Comparison of ENCODE assay signal across 11 mouse cellular contexts in the genomic region with DNA sequence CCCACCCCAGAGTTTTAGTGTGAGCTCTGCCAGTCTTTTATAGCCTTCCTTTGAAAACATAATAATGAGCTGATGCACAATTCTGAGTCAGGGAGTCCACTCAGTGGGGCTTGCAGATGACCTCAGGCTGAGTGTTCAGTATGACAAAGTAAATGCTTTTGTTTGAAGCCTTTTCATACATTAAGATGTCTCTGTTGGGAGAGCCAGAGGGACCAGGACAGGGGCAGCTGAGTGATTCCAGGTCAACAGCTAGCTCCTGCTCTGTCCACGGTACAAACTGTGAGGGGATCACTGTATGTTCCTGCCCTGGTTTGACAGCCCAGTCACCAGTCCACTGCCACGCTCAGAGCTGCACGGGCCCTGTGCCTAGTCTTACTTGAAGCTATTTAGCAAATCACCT. TPM values are rescaled to one million over a fixed set of nuclear protein-coding genes. Genes with fewer than 3 reads are reported as not detected.
DNase-seq lines count a peak whose midpoint lies in the region; ATAC-seq and TF ChIP-seq lines count a peak whose summit lies in the region.
"Had no signal": no experiment of that assay in that cellular context is flagged by ENCODE, and none has a peak within 500 bp of the region (broad histone marks: within the 10 kb centered on the region; RNA-seq: fewer than 3 reads in every experiment).

No protein-coding gene starts in this region.

- peak overlapping the region; percentile 42 for H3K27ac ChIP-seq in forebrain, embryonic 11.5 days (ENCODE audit: low read depth, low read length)
- H3K27ac ChIP-seq in forebrain, postnatal 0 days (ENCODE audit: low read depth, low read length): no peak overlapping the region
- peak overlapping the region; percentile 98 for H3K27ac ChIP-seq in midbrain, embryonic 11.5 days (ENCODE audit: low read depth, low read length)
- no peak overlapping the region for H3K27ac ChIP-seq in midbrain, postnatal 0 days (ENCODE audit: low read depth, low read length)
- peak overlapping the region; percentile 98 for H3K27ac ChIP-seq in limb, embryonic 11.5 days (replicated peaks; ENCODE audit: low read depth, low read length)
- H3K27ac ChIP-seq: liver, embryonic 13.5 days had no signal

- intact Hi-C loops in gastrocnemius, postnatal 14 days (cut with DNase I; ENCODE audit: low total_unique reads): no loop called here

- 0 out of 2 replicates have a peak overlapping the region, but pooled peaks have one; percentile 2 for H3K4me2 ChIP-seq in forebrain, embryonic 11.5 days (ENCODE audit: low read depth, low read length, severe bottlenecking)
- H3K4me2 ChIP-seq in forebrain, postnatal 0 days (ENCODE audit: low read depth): no peak overlapping the region
- 0 out of 2 replicates have a peak overlapping the region, but pooled peaks have one; percentile 16 for H3K4me2 ChIP-seq in midbrain, embryonic 11.5 days
- H3K4me2 ChIP-seq in midbrain, postnatal 0 days (ENCODE audit: low read depth, low read length, poor library complexity, severe bottlenecking): no peak overlapping the region
- no peak overlapping the region for H3K4me2 ChIP-seq in limb, embryonic 11.5 days (ENCODE audit: low read depth, severe bottlenecking)
- H3K4me2 ChIP-seq: liver, embryonic 13.5 days had no signal

- no peak overlapping the region for H3K4me3 ChIP-seq in forebrain, embryonic 11.5 days (ENCODE audit: low read depth, low read length)
- H3K4me3 ChIP-seq in forebrain, postnatal 0 days (ENCODE audit: low read depth, low read length): no peak overlapping the region
- no peak overlapping the region for H3K4me3 ChIP-seq in midbrain, embryonic 11.5 days (ENCODE audit: low read depth, low read length)
- no peak overlapping the region for H3K4me3 ChIP-seq in midbrain, postnatal 0 days (ENCODE audit: low read depth, low read length)
- H3K4me3 ChIP-seq in limb, embryonic 11.5 days (ENCODE audit: low read depth, low read length): no peak overlapping the region
- H3K4me3 ChIP-seq: erythroblast, embryonic 14.5 days; liver, embryonic 13.5 days had no signal

- TF ChIP-seq CTCF in forebrain, postnatal 0 days (IDR thresholded peaks at IDR 0.05; ENCODE audit: low read depth): no peak
- no peak for TF ChIP-seq CTCF in midbrain, postnatal 0 days (IDR thresholded peaks at IDR 0.05)

- peak; percentile 36 for ATAC-seq in forebrain, embryonic 11.5 days (replicated peaks; ENCODE audit: low FRiP score)
- ATAC-seq in forebrain, postnatal 0 days: no peak
- ATAC-seq in midbrain, embryonic 11.5 days (ENCODE audit: low FRiP score): peak; percentile 43
- ATAC-seq in midbrain, postnatal 0 days (ENCODE audit: low FRiP score): no peak
- no peak for ATAC-seq in limb, embryonic 11.5 days (ENCODE audit: insufficient number of reproducible peaks, low FRiP score, low TSS enrichment, low read depth)
- ATAC-seq in activated CD4-positive, CD25-positive, alpha-beta regulatory T cell, adult 4 months: no peak

- 0 out of 2 replicates have a peak overlapping the region, but pooled peaks have one; percentile 1 for H3K9ac ChIP-seq in forebrain, embryonic 11.5 days (ENCODE audit: low read length)
- H3K9ac ChIP-seq in forebrain, postnatal 0 days: no peak overlapping the region
- H3K9ac ChIP-seq in midbrain, embryonic 11.5 days (ENCODE audit: low read length): peak overlapping the region; percentile 6; the same call in 1 of the 2 replicates
- no peak overlapping the region for H3K9ac ChIP-seq in midbrain, postnatal 0 days (replicated peaks; ENCODE audit: low read length, poor library complexity, severe bottlenecking)
- H3K9ac ChIP-seq in limb, embryonic 11.5 days (ENCODE audit: low read length): no peak overlapping the region
- H3K9ac ChIP-seq: liver, embryonic 13.5 days had no signal

- peak; percentile 55 for DNase-seq in forebrain, embryonic 11.5 days (ENCODE audit: low spot score)
- DNase-seq in forebrain, postnatal 0 days: no peak
- DNase-seq in midbrain, embryonic 11.5 days (ENCODE audit: low spot score, missing footprints): peak; percentile 95
- no peak for DNase-seq in midbrain, postnatal 0 days (ENCODE audit: low spot score)
- DNase-seq in limb, embryonic 11.5 days (ENCODE audit: low spot score): peak; percentile 69
- no peak for DNase-seq in urinary bladder, adult 2 months (ENCODE audit: low spot score)
- no peak for DNase-seq in gastrocnemius, postnatal 14 days

- WGBS in forebrain, embryonic 11.5 days: 19% methylated on average over 3 of the region's 3 CpGs
- WGBS in forebrain, postnatal 0 days: 32% methylated on average over 3 of the region's 3 CpGs
- 18% methylated on average over 3 of the region's 3 CpGs for WGBS in midbrain, embryonic 11.5 days
- 31% methylated on average over 3 of the region's 3 CpGs for WGBS in midbrain, postnatal 0 days
- 17% methylated on average over 3 of the region's 3 CpGs for WGBS in limb, embryonic 11.5 days

- H3K27me3 ChIP-seq in forebrain, embryonic 11.5 days (ENCODE audit: control insufficient read depth, insufficient read depth, low read length): no peaks in the 10 kb centered on the region
- no peaks in the 10 kb centered on the region for H3K27me3 ChIP-seq in forebrain, postnatal 0 days (ENCODE audit: insufficient read depth, low read length)
- H3K27me3 ChIP-seq in midbrain, embryonic 11.5 days (ENCODE audit: control insufficient read depth, insufficient read depth, low read length): no peaks in the 10 kb centered on the region
- H3K27me3 ChIP-seq in midbrain, postnatal 0 days (ENCODE audit: insufficient read depth, low read length): no peaks in the 10 kb centered on the region
- no peaks in the 10 kb centered on the region for H3K27me3 ChIP-seq in limb, embryonic 11.5 days (ENCODE audit: control insufficient read depth, insufficient read depth, low read length)
- H3K27me3 ChIP-seq: liver, embryonic 13.5 days had no signal

- peaks cover 17% of the 10 kb centered on the region for H3K4me1 ChIP-seq in forebrain, embryonic 11.5 days (replicated peaks; ENCODE audit: control insufficient read depth, insufficient read depth, low read length)
- H3K4me1 ChIP-seq in forebrain, postnatal 0 days (ENCODE audit: insufficient read depth): peaks cover 3% of the 10 kb centered on the region; the same call in 1 of the 2 replicates
- peaks cover 22% of the 10 kb centered on the region for H3K4me1 ChIP-seq in midbrain, embryonic 11.5 days (ENCODE audit: control insufficient read depth, insufficient read depth, low read length)
- H3K4me1 ChIP-seq in midbrain, postnatal 0 days (ENCODE audit: insufficient read depth, low read length): no peaks in the 10 kb centered on the region; the same call in 1 of the 2 replicates
- peaks cover 33% of the 10 kb centered on the region for H3K4me1 ChIP-seq in limb, embryonic 11.5 days (ENCODE audit: control insufficient read depth, insufficient read depth, low read length)

- no peaks in the 10 kb centered on the region for H3K9me3 ChIP-seq in forebrain, embryonic 11.5 days (ENCODE audit: control insufficient read depth, low read length)
- no peaks in the 10 kb centered on the region for H3K9me3 ChIP-seq in forebrain, postnatal 0 days (ENCODE audit: low read length)
- H3K9me3 ChIP-seq in midbrain, embryonic 11.5 days (ENCODE audit: control insufficient read depth, low read length): no peaks in the 10 kb centered on the region
- no peaks in the 10 kb centered on the region for H3K9me3 ChIP-seq in midbrain, postnatal 0 days (ENCODE audit: low read length)
- no peaks in the 10 kb centered on the region for H3K9me3 ChIP-seq in limb, embryonic 11.5 days (ENCODE audit: control insufficient read depth, low read length)
- H3K9me3 ChIP-seq: liver, embryonic 13.5 days had no signal

- no peaks in the 10 kb centered on the region for H3K36me3 ChIP-seq in forebrain, embryonic 11.5 days (ENCODE audit: control insufficient read depth, insufficient read depth, low read length)
- H3K36me3 ChIP-seq in forebrain, postnatal 0 days (ENCODE audit: insufficient read depth): no peaks in the 10 kb centered on the region
- H3K36me3 ChIP-seq in midbrain, embryonic 11.5 days (ENCODE audit: control insufficient read depth, insufficient read depth, low read length): no peaks in the 10 kb centered on the region
- H3K36me3 ChIP-seq in midbrain, postnatal 0 days (ENCODE audit: insufficient read depth, low read length): no peaks in the 10 kb centered on the region
- H3K36me3 ChIP-seq in limb, embryonic 11.5 days (ENCODE audit: control insufficient read depth, insufficient read depth, low read length): no peaks in the 10 kb centered on the region
- H3K36me3 ChIP-seq: liver, embryonic 13.5 days had no signal

RNA-seq across cellular contexts. Expression of a gene that starts 26.6 kb away (rescaled TPM):
- polyA plus RNA-seq in forebrain, embryonic 11.5 days (2014; fragmentation: Nextera tagmentation; extraction: Ambion mirVana): 26.1 and 26.2 TPM in 2 replicates
- 4.3 and 4.8 TPM in 2 replicates for total RNA-seq in forebrain, postnatal 0 days (2014; rRNA removed)
- polyA plus RNA-seq in forebrain, postnatal 0 days (2015; fragmentation: Nextera tagmentation; extraction: Ambion mirVana): 4.9 and 5.3 TPM in 2 replicates
- polyA plus RNA-seq in midbrain, embryonic 11.5 days (2014; fragmentation: Nextera tagmentation; extraction: Ambion mirVana): 20.2 and 25.3 TPM in 2 replicates
- total RNA-seq in midbrain, postnatal 0 days (2014; rRNA removed): 6.3 and 7.5 TPM in 2 replicates
- polyA plus RNA-seq in midbrain, postnatal 0 days (2015; fragmentation: Nextera tagmentation; extraction: Ambion mirVana): 3.0 and 3.4 TPM in 2 replicates
- polyA plus RNA-seq in limb, embryonic 11.5 days (2014; fragmentation: Nextera tagmentation; extraction: Ambion mirVana): 47.3 and 48.2 TPM in 2 replicates
- polyA plus RNA-seq in urinary bladder, adult 2 months (2012; rRNA removed): 151 and 155 TPM in 2 replicates
- total RNA-seq in gastrocnemius, postnatal 14 days (2021): 10 to 100 TPM; 33.5 to 45.6 TPM
- polyA plus RNA-seq in activated CD4-positive, CD25-positive, alpha-beta regulatory T cell, adult 4 months (2017; shearing (Covaris generic)): under 1 TPM; 0.28 to 0.44 TPM

RNA-seq across cellular contexts. Expression of a gene that starts 34.4 kb away (rescaled TPM):
- polyA plus RNA-seq in forebrain, embryonic 11.5 days (2014; fragmentation: Nextera tagmentation; extraction: Ambion mirVana): not detected in 2 replicates
- total RNA-seq in forebrain, postnatal 0 days (2014; rRNA removed): not detected in 2 replicates
- not detected in 2 replicates for polyA plus RNA-seq in forebrain, postnatal 0 days (2015; fragmentation: Nextera tagmentation; extraction: Ambion mirVana)
- not detected in 2 replicates for polyA plus RNA-seq in midbrain, embryonic 11.5 days (2014; fragmentation: Nextera tagmentation; extraction: Ambion mirVana)
- not detected in 2 replicates for total RNA-seq in midbrain, postnatal 0 days (2014; rRNA removed)
- polyA plus RNA-seq in midbrain, postnatal 0 days (2015; fragmentation: Nextera tagmentation; extraction: Ambion mirVana): not detected in 2 replicates
- polyA plus RNA-seq in limb, embryonic 11.5 days (2014; fragmentation: Nextera tagmentation; extraction: Ambion mirVana): not detected in 2 replicates
- polyA plus RNA-seq in urinary bladder, adult 2 months (2012; rRNA removed): not detected in 2 replicates
- total RNA-seq in gastrocnemius, postnatal 14 days (2021): not detected
- not detected for polyA plus RNA-seq in activated CD4-positive, CD25-positive, alpha-beta regulatory T cell, adult 4 months (2017; shearing (Covaris generic))
- polyA plus RNA-seq: thymus, postnatal 0 days had no signal

Comparison
In these comparisons a context has a peak if more than half of its experiments do, and no peak if none do; other contexts are left out.
1. ATAC-seq: peak in forebrain, embryonic 11.5 days (single experiment) and midbrain, embryonic 11.5 days (single experiment); none in forebrain, postnatal 0 days (single experiment), midbrain, postnatal 0 days (single experiment), limb, embryonic 11.5 days (single experiment) and activated CD4-positive, CD25-positive, alpha-beta regulatory T cell, adult 4 months (single experiment).
2. DNase-seq: peak in forebrain, embryonic 11.5 days (single experiment), midbrain, embryonic 11.5 days (single experiment) and limb, embryonic 11.5 days (single experiment); none in forebrain, postnatal 0 days (single experiment), midbrain, postnatal 0 days (single experiment), urinary bladder, adult 2 months (single experiment) and gastrocnemius, postnatal 14 days (single experiment).
3. H3K27ac ChIP-seq: peak in forebrain, embryonic 11.5 days (single experiment), midbrain, embryonic 11.5 days (single experiment) and limb, embryonic 11.5 days (single experiment); none in forebrain, postnatal 0 days (single experiment) and midbrain, postnatal 0 days (single experiment).
4. H3K4me2 ChIP-seq: peak in forebrain, embryonic 11.5 days (single experiment) and midbrain, embryonic 11.5 days (single experiment); none in forebrain, postnatal 0 days (single experiment), midbrain, postnatal 0 days (single experiment) and limb, embryonic 11.5 days (single experiment).
5. H3K9ac ChIP-seq: peak in forebrain, embryonic 11.5 days (single experiment) and midbrain, embryonic 11.5 days (single experiment); none in forebrain, postnatal 0 days (single experiment), midbrain, postnatal 0 days (single experiment) and limb, embryonic 11.5 days (single experiment).